Mouse (Mus musculus): ENCODE results near the gene Tex14.

GRCm38 (mm10) chr11:87587211-87587874 is 182.5 kb downstream of the Tex14 start:
- no peak for TF ChIP-seq POLR2A (IDR thresholded peaks at IDR 0.05; ENCODE audit: control insufficient read depth, extremely low read depth, insufficient read depth, low read length, poor library complexity)
- TF ChIP-seq CTCF (IDR thresholded peaks at IDR 0.05; ENCODE audit: borderline replicate concordance, control insufficient read depth, extremely low read depth, insufficient read depth, low read length, poor library complexity), result no peak

All from thymus, adult 2 months (tissue).